Mouse (Mus musculus): Measurements from ENCODE around the gene Epb41.

Gene Epb41

DNA sequence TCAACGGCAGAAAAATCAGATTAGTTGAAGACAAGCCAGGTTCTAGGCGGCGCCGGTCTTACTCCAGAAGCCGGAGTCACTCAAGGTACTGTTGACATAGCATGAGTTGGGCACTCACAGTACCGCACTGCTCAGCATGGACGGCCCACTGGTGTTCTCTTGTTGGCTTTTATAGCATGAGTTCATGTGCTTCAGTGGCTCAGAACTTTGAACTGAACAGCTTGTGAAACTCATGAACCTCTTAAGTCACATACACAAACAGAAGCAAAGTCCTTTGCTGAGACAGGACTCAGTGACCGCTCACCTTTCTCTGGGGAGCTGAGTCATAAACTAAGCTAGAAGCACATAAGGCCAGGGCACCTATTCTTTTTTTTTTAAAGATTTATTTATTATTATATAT is 177.3 kb downstream of the Epb41 start:
- DNase-seq (ENCODE audit: low read depth, low spot score): no peak

DNA sequence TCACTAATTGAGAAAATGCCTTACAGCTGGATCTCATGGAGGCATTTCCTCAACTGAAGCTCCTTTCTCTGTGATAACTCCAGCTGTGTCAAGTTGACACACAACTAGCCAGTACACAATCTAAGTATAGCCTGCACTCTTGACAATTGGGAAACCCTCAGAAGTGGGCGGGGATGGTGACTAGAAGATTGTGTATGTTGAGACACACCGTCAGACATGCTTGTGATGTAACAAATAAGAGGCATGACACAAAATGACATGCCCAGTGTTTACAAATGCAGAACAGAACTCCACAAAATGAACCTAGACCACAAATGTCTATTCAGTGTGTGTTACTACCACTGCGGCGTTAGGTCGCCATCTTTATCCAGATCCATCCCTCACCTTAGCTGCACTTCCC is 178.0 kb downstream of the Epb41 start:
- no peak for DNase-seq (ENCODE audit: low read depth, low spot score)

DNA sequence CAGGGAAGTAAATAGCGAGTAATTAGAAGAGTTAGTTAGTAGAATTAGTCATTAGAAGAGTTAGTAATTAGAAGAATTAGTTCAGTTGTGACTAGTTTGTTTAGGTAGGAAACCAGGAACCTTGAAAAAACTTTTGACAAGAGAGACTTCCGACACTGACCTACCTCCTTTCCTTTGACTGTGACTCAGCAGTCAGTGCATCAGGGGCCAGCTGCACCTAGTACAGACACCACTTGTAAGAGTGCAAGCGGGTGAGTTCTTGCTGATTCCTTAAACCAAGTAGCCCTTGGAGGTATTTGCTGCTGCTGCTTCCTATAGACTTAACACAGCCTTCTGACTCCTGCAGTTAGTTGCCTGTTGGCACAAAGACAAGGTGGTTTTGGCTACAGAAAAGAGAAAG is 184.4 kb downstream of the Epb41 start:
- no peak for DNase-seq (ENCODE audit: low read depth, low spot score)

DNA sequence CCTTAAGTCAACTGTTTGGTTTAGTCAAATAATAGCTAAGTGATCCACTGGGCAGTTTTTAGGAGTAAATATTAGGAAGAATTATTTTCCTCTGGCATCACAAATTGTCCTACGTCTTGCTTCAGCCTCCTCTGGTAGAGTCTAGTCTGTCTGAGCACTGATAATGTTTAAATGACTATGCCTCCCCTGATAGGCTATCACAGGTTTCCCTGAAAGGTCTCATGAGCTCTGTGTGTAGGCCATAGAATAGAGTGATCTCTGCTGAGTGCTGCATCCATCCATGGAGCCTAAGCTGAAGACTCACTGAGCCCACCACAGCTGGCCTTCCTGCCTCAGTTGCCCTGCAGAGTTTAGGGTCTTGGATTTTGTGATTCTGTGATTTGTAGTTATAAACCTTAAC is 186.6 kb downstream of the Epb41 start:
- DNase-seq (ENCODE audit: low read depth, low spot score): no peak

DNA sequence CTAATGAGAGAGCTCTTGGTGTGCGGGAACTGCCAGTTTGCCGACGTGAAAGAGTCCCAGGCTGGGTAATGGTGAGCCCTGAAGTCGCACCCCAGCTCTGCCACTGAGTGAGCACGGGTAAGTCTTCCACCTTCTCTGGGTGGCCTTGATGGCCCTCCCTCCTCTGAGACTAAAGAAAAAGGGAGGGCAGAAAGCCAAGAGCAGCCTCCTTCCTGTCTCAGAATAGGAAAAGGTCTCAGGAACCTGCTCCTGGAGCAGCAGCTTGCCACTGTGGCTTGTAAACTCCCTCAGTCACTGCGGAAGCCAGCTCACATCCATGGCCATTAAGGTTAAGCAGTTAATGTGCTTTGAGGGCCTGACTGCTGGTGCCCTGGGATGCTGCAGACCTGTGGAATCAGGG is 189.7 kb downstream of the Epb41 start:
- no peak for DNase-seq (ENCODE audit: low read depth, low spot score)

DNA sequence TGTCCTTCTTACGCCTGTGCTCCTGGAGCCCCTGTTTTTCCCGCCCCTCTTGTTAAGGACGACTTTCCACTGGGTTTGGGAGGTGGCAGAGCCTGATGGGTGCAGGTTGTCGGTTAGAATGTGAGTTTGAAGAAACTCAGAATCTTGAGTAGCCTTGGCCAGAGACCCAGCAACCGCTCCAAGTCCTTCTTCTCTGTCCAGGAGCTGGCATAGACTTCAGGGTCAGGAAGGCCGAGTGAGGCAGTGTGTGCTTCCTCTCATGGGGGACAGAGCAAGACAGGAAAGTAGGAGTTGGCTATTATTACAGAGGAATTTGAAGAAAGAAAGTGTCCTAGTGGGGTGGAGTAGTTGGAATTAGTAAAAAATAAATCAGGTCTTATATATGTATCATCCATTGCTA is 191.6 kb downstream of the Epb41 start:
- no peak for DNase-seq (ENCODE audit: low read depth, low spot score)

DNA sequence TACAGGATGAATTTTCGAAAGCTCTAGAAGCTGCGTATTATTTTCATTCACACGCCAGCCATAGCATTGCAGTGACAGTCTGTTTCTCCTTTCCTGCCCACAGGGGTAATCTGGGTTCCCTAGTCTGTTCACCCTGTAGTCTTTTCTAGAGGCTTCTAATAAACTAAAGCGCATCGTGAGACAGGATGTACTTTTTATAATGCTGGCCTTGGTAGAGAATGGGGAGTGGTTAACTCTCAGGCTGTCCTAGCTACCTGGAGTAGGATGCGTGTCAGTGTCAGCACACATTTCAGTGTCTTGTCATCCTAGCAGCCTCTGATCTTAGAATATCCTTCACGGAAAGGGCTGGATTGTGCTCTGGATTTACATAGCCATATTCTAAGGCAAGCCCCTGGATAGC is 193.8 kb downstream of the Epb41 start:
- no peak for DNase-seq (ENCODE audit: low read depth, low spot score)

DNA sequence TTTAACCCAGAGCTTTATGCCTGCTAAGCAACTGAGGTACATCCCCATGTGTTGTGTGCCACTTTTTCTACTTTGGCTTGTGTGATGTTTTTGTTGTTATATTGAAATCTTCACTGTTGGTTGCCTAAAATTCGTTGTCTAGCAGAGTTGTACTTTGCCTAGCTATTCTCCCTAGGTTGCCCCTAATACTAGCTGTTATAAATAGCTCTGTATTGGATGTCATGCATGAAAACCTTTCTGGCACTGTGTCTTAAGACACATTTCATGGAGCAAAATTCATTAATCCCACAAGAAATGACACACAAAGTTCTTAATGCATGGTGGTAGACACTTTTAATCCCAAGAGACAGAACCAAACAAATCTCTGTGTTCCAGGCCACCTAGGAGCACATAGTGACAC is 195.4 kb downstream of the Epb41 start:
- no peak for DNase-seq (ENCODE audit: low read depth, low spot score)

DNA sequence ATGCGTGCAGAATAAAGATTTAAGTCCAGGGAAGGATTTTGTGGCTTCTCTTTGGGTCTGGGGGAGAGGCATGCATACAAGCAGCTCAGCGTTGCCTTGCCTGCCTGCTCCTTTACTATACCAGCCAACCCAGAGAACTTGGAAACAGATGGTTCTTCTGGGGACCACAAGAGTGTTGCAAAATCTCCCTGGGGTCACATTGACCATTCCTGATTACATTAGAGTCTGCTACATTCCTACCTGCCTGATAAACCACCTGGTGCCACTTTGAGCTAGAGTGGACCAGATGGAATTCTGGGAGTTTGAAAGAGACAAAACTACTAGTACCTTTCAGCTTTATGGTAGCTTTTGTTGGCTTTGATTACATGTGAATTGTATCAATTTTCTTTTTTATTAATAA is 198.3 kb downstream of the Epb41 start:
- DNase-seq (ENCODE audit: low read depth, low spot score): no peak

DNA sequence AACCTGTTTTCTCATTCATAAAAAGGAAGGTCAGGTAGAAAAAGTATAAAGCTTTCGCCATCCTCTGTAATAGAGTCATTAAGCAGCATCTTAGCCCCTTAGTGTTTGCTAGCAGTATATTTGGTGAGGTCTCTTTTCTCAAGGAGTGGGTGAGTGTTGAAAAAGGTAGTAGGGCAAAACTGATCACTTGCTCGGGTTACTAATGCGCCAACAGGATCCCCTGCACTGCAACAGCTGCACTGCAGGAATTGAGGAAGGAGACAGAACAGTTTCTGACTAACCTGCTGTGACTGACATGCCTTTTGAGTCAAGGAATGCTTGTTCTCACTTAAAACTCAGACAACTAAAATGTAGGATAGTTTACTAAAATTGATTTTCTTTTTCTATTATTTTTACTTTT is 199.9 kb downstream of the Epb41 start:
- DNase-seq (ENCODE audit: low read depth, low spot score): no peak

DNA sequence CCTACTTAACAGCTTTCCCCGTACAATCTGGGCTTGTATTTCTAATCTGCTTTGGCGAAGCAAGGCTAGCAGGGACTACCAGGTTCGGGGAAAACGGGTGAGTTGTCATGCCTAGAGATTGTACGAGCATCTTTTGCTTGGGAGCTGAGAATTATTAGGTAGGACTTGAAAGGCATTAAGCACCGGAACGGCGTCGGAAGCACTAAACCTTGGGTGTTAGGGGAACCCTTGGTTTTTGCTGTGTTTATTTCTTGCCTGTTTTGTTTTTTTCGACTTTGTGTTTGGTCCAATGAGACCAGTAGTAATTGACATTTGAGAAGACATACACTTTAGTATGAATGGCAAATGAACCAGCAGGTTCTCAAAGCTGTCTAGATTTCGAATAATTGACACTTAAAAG is 200.6 kb downstream of the Epb41 start:
- no peak for DNase-seq (ENCODE audit: low read depth, low spot score)

DNA sequence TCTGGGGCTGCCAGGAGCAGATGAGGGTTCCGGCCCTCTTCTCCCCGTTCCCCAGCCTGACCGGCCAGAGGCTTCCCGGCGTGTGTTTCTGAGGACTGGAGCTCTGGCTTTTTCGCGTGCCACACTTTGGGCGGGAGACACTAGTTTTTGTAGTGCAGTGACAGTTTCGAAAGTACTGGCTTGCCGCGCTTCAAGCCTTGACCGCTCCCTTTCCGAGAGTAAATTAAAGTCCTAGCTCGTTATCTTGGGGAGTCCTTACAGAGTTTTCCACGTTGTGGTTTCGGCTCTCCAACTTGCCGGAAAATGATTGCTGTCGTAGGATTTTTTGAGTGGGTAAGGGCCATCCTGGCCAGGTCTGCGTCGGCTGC is 201.0 kb downstream of the Epb41 start:
- no peak for DNase-seq (ENCODE audit: low read depth, low spot score)
